Mouse (Mus musculus): ENCODE data around the gene Actrt1. TPM values are rescaled to one million over a fixed set of nuclear protein-coding genes. Genes with fewer than 3 reads are reported as not detected.

Actrt1 gene
- polyA plus RNA-seq (2012; rRNA removed), result not detected in 2 replicates

- DNase-seq (ENCODE audit: low read depth, low spot score), result no peak
These were observed at the start of gene Actrt1 for GRCm38 (mm10) chrX:46328707-46329106. Actrt1 (plus strand) TSS chrX:46329007.

- 63% methylated on average over 1 of the region's 1 CpGs for WGBS
- DNase-seq (ENCODE audit: low read depth, low spot score), result no peak
These were observed 2.8 kb downstream of the Actrt1 start for GRCm38 (mm10) chrX:46331463-46332115.

Data from large intestine, adult 2 months (tissue).